Mouse (Mus musculus): ENCODE data around the gene Dgki.

DNA sequence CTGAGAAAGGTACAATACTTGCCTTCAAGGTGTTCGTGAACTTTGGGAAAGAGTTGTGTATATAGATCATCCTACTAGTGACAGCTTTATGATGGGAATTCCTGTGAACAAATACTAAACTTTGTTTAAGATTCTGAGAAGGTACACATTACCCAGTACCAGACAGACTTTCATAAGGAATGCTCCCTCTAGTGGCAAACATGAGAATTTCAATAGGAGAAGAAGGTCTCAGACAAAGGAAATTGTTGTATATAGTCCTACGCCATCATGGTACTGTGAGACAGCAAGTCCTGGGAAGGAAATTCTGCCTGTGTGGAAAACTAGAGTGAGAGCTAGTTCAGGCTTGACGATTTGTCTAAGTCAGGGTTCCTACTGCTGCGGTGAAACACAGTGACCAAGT is 344.7 kb downstream of the Dgki start:
- TF ChIP-seq CTCF (IDR thresholded peaks at IDR 0.05; ENCODE audit: control insufficient read depth, insufficient read depth, insufficient read length) (no peak), MYOD1 (IDR thresholded peaks at IDR 0.05; ENCODE audit: control insufficient read depth, insufficient read length, low read depth) (no peak)
